Mouse (Mus musculus): ENCODE results near the gene Tsku. TPM values are rescaled to one million over a fixed set of nuclear protein-coding genes. Genes with fewer than 3 reads are reported as not detected.

Gene Tsku
- total RNA-seq, 2 experiments from 2014 or later: 16.4 to 19.3 TPM

DNA sequence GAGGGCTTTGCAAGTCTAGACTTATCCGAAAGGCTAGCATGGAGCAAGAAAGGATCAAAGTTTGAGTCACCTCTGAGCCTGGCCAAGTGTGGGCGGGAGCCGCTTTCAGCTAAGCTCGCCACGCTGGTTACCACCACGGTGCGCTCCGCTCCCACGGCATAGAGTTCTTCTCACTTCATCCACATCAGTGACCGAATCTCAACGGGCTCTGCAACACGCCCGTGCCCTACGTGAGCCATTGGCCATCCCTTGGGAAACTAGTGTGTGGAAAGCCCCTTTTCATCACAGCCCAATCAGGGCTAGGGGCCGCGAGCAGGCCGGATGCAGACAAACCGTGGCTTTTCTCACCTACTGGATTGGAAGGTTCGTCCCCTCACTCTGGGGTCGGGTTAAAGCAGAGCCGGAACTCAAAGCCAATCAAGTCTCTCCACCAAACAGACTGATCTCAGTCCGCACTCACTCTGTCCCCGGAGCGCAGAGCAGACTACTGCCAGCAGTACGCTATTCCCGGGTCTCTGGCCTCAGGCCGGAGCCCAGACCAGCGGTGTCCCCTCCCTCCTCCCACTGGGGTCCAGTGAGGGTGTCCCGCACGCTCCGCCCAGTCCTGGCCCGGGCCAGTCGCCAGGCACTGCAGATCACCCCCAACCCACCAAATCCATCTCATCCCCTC, 1.0 kb downstream of the Tsku start:
- DNase-seq (ENCODE audit: low spot score in 2 of 2): peak; percentile 42 to 68

DNA sequence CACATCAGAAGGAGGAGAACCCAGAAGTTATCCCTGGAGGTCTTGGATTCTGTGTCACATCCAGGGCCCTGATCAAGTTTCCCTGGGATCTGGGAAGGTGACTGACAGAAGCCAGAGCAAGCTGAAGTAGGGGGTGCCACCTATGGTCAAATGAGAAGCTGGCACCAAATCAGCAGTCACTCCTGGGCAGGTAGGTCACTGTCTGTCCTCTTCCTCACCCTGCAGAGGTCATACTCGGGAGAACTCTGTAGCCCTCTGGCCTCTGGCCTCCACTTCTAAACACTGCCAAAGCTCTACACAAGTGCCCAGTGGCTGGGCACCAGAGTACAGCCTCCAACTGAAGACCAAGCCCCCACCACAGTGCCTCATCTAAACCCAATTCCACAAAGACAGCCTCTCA, 3.1 kb downstream of the Tsku start:
- DNase-seq (ENCODE audit: low spot score in 2 of 2): no peak

GRCm38 (mm10) chr7:98357324-98357723, 3.8 kb downstream of the Tsku start:
- DNase-seq (ENCODE audit: low spot score in 2 of 2): no peak

DNA sequence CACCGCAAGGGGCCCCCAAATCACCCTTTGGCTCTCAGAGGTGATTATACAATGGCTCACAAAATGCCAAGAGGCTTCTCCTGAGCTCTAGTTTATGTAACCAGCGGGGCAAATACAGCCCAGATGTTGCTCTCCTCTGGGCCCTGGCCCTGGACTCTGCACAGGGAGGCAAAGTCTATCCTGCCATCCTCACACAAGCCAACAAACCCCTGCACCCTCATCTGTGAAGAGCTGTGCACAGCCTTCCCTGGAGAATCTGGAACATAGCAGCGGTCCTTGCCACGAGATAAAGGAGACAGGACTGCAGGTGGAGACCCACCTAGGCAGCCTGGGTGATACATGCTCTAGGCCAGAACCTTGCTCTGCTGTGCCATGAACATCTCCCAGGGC, 6.2 kb downstream of the Tsku start:
- no peak for DNase-seq (ENCODE audit: low spot score in 2 of 2)

DNA sequence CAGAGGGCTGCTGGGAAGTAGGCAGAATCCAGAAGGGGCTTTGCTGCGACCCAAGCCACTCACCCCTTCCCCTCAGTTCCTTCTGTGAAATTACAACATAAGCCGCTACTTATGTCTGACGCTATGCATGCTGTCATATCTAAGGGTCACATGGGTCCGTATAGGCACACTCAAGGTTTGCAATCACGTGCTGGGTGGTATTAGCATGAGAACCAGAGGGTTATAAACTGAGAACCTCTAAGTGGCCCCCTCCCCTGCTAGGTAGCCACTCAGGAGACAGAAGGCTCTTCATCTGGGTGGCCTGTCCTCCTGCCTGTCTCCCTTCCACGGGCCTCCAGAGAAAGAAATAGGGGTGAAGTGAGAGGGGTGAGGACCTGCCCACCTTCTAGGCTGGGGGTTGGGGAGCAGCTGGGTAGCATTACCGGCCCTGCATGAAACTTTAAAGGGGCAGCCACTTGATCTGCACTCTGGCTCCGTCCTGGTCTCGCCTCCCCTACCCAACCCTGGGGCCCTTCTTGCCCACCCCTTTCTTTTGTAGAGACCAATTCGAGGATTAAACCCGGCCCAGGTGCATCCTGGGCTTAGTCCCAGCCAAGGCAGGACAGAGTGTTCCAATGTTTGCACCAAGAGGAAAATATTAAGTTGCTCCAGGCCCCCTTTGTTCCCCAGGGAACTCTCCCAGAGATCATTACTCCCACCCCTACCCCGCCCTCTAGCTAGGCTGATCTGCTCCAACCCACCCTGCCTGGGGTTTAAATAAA, 6.8 kb downstream of the Tsku start:
- no peak for DNase-seq (ENCODE audit: low spot score in 2 of 2)

GRCm38 (mm10) chr7:98353616-98354015, 7.5 kb downstream of the Tsku start:
- DNase-seq (ENCODE audit: low spot score in 2 of 2): no peak

- no peak for DNase-seq (ENCODE audit: low spot score in 2 of 2)
Measured at GRCm38 (mm10) chr7:98351523-98351922, 9.6 kb downstream of the Tsku start.

DNA sequence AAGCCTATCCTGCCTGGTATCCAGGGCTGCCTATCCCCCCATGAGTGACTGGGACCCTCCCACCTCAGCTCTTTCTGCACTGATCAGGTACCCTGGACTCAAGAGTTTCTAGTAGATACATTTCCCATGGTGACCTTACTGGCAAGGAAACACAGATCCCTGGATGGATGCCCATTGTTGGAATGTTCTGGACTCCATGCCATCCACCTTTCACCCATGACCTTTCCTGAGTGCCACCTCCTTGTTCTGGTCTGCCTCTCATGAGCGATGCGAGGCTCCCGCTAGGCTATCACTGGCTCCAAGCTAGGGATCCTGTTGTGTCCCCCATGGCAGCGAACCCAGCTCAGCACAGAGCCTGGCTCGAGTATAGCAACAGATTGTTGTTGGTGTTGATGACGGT, 11.3 kb downstream of the Tsku start:
- DNase-seq (ENCODE audit: low spot score in 2 of 2): no peak

- DNase-seq (ENCODE audit: low spot score in 2 of 2): peak; percentile 77 to 85
Measured at GRCm38 (mm10) chr7:98349096-98349495, 12.0 kb downstream of the Tsku start.

GRCm38 (mm10) chr7:98348043-98348442, 13.1 kb downstream of the Tsku start:
- peak; percentile 42 to 62 for DNase-seq (ENCODE audit: low spot score in 2 of 2)

DNA sequence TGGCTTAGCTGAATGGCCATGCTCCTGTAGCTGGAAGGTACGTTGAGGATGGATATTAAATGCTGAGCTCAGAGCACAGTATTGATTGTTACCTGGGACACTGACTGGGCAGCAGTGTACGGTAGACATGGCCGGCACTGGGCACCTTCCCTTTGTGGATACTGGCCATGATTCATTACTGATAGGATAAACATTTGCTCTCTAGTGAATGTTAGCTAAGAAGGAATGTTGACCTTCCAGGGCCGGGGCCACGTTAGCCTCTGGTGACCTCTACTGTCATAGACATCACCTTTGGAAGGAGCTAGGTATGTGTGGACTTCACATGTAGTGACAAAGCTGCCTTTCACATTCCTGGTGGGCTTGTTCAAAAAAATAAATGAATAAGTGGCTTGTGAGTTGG, 13.7 kb downstream of the Tsku start:
- DNase-seq (ENCODE audit: low spot score in 2 of 2): no peak

DNA sequence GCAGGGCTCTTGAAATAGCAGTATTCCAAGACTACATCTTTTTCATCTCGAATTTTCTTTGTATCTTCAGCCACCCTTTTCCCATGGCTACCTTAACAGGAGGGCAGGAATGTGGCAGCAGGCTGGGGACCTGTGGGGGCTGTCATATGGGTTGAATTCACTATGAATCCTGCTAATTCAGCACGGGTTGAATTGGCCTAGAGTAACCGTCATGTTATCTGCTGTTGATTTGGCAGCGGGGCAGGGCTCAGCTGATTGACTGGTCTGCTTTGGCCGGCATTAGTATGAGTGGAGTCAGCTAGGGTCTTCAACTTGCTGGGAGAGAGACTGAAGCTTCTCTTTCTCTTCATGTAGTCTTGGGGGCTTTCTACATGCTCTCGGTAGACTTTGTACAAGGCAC, 16.1 kb downstream of the Tsku start:
- no peak for DNase-seq (ENCODE audit: low spot score in 2 of 2)

DNA sequence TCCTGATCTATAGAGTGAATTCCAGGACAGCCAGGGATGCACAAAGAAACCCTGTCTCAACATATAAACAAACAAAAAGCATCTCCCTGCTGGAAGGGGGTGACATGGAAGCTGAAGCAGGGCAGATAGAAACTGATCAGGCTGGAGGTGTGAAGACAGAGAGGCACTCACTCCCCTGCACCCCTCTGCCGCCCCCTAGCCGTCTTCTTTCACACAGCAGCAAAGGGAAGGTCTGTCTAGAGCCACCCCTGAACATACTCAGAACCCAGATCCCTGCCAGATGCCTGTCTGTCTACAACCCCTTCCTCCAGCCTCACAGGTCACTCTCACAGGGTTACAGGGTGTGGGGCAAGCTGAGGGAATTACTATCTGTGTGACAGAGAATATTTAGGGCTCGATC, 16.8 kb downstream of the Tsku start:
- DNase-seq (ENCODE audit: low spot score in 2 of 2): peak in 1 of 2 experiments; percentile 41

GRCm38 (mm10) chr7:98342249-98342648, 18.9 kb downstream of the Tsku start:
- DNase-seq (ENCODE audit: low spot score in 2 of 2): no peak

- peak; percentile 81 to 90 for DNase-seq (ENCODE audit: low spot score in 2 of 2)
Measured at GRCm38 (mm10) chr7:98341475-98341874, 19.7 kb downstream of the Tsku start.

- DNase-seq (ENCODE audit: low spot score in 2 of 2): no peak
Measured at GRCm38 (mm10) chr7:98340343-98340742, 20.8 kb downstream of the Tsku start.

DNA sequence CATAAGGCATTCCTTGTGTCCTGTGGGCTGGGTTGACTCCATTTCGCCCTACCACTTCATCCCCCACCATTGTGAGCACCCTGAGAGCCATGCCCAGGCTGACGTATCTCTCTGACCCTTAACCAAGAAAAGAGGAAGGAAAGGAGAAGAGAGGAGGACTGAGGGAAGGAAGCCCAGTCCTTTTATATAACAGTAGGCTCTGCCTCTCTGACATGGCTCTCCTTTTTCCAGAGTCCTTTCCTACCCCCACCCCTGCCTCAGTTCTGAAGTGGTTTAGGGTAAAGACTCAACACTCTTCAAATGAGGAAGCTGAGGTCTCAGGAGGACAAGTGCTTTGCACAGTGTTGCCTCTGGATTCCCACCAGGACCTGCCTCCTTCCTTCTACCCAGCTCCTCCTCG, 27.1 kb downstream of the Tsku start:
- DNase-seq (ENCODE audit: low spot score in 2 of 2): no peak

DNA sequence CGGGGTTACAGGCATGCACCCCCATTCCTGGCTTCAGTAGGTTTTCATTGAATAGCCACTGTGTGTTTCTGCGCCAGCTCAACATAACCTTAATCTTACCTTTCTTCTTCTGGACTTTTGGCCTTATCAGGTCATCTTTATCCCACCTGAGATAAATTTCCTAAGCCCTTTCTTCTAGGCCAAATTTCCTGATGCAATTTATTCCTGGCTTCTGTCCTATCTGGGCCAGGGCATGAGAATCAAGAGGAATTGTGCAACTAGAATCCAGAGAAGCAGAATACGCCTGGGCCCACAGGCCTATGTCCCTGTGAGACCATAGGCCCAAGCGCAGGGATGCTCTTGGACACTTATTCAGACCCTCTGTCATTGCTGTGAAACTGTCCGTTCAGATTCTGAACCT, 27.6 kb downstream of the Tsku start:
- DNase-seq (ENCODE audit: low spot score in 2 of 2): no peak

- no peak for DNase-seq (ENCODE audit: low spot score in 2 of 2)
Measured at GRCm38 (mm10) chr7:98332678-98333397, 28.3 kb downstream of the Tsku start.

DNA sequence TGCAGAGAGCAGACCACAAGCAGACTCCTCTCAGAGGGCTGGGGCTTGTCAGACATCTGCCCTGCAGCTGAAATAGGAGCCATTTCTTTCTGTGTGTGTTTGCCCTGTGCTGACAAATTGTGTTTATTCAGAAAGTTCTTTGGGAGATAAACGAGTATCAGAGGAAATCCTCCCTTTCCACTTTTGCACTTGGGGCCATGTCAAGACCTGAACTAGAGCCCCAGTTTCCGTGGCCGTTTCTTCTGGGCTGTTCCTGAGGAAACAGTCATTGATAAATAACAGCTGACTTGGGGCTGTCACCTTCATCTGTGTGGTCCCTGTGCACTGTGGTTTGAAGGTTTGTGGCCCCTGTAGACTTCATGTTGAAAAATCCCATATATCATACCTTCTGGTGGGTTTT, 29.2 kb downstream of the Tsku start:
- no peak for DNase-seq (ENCODE audit: low spot score in 2 of 2)

DNA sequence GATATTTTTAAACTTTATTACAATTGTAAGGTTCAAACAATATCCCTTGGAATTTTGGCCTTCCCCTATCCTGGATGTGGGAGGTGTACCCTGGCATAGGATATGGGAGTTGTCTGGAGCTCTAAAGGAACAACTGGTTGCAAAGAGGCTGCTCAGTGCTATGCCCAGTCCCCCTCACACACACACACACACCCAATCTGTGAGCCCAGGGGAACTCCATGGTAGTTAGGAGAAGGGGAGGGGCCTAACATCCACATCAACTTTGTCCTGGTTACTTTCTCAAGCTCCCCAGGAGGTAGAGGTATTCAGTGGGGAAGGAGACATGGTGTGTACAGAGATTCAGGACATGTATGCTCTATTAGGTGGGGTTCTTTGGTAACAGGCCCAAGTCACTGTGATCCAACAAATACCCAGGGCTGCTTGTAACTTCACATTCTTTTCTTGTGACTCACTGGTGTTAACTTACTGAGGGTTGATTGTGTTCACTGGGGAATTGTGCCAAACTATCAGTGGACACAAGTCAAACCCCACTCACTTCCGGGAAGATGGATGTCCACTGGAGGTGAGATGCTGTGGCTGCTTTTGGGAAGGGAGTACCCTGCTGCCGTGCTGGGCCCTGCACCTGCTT, 30.6 kb downstream of the Tsku start:
- DNase-seq (ENCODE audit: low spot score in 2 of 2): no peak

All from gastrocnemius, postnatal 4 days (tissue).